16 mouse cellular contexts compared by ENCODE assay signal in the genomic region with DNA sequence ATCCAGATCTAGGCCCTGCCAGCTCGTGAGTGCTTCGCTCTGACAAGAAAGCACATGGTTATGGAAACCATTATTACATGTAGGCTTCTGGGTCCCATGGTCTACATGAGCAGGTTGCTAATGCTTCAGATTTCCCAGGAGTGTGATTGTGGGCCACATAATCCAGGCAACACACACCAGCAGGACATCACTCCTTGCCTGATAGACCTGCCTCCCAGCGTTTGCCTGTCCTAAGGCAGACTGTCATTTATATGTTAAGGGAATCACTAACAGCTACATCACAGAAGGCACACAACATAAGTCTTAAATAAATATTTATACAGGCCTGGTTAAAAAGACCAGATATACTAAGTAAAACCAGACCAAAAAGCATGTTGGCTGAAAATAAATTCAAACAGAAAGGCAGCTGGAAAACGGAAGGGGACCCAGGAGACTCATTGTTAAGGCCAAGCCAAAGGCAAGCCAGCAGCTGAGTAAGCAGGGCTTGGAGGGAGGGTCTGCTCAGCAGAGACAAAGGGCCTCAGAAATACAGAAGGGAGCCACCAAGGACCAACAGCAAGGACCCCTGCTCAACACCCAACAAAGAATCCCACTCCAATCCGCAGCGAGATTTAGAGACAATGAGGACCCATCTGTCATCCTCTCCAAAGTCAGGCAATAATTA.
DNase-seq lines count a peak whose midpoint lies in the region; ATAC-seq lines count a peak whose summit lies in the region.
"Had no signal": no experiment of that assay in that cellular context is flagged by ENCODE, and none has a peak within 500 bp of the region (broad histone marks: within the 10 kb centered on the region; RNA-seq: fewer than 3 reads in every experiment).

No protein-coding gene starts in this region.

- peak; percentile 36 for DNase-seq in retina, postnatal 1 day
- DNase-seq in retina, embryonic 14.5 days (ENCODE audit: low spot score): no peak
- DNase-seq in hindbrain, embryonic 11.5 days (ENCODE audit: low spot score): peak; percentile 63
- DNase-seq in midbrain, embryonic 10.5 days (ENCODE audit: low spot score): peak; percentile 19
- no peak for DNase-seq in layer of hippocampus, postnatal 25 days (ENCODE audit: extremely low spot score in 1 of 2, low spot score in 1 of 2)
- DNase-seq in spleen, postnatal 14 days (ENCODE audit: low spot score in 2 of 2): no peak
- no peak for DNase-seq in layer of hippocampus, postnatal 10 days (ENCODE audit: low spot score in 2 of 2)
- DNase-seq: B cell, adult 2 months; cerebellum, adult 9-10 months; gastrocnemius, postnatal 10 days; liver; lung, postnatal 14 days had no signal

- H3K4me3 ChIP-seq in hindbrain, embryonic 11.5 days (ENCODE audit: low read depth, low read length): no peak overlapping the region
- no peak overlapping the region for H3K4me3 ChIP-seq in midbrain, embryonic 10.5 days
- H3K4me3 ChIP-seq in neural tube, embryonic 14.5 days (ENCODE audit: low read depth, low read length): no peak overlapping the region
- H3K4me3 ChIP-seq: heart, embryonic 15.5 days; stomach, embryonic 15.5 days had no signal

- H3K9ac ChIP-seq in hindbrain, embryonic 11.5 days (ENCODE audit: low read depth, low read length): no peak overlapping the region
- no peak overlapping the region for H3K9ac ChIP-seq in neural tube, embryonic 14.5 days (replicated peaks; ENCODE audit: low read depth, low read length)
- H3K9ac ChIP-seq: heart, embryonic 15.5 days; stomach, embryonic 15.5 days had no signal

- no peaks in the 10 kb centered on the region for H3K9me3 ChIP-seq in hindbrain, embryonic 11.5 days (ENCODE audit: control insufficient read depth, low read length)
- H3K9me3 ChIP-seq in midbrain, embryonic 10.5 days (replicated peaks): no peaks in the 10 kb centered on the region; the same call in 1 of the 2 replicates
- no peaks in the 10 kb centered on the region for H3K9me3 ChIP-seq in neural tube, embryonic 14.5 days (ENCODE audit: control insufficient read depth, low read length)
- H3K9me3 ChIP-seq: heart, embryonic 15.5 days; stomach, embryonic 15.5 days had no signal

- no peaks in the 10 kb centered on the region for H3K4me1 ChIP-seq in hindbrain, embryonic 11.5 days (replicated peaks; ENCODE audit: control insufficient read depth, insufficient read depth, low read length)
- H3K4me1 ChIP-seq in midbrain, embryonic 10.5 days: 0 out of 2 replicates have a peak, but pooled peaks cover 4% of the 10 kb centered on the region
- 0 out of 2 replicates have a peak, but pooled peaks cover 8% of the 10 kb centered on the region for H3K4me1 ChIP-seq in neural tube, embryonic 14.5 days (ENCODE audit: control insufficient read depth, insufficient read depth, low read length)
- H3K4me1 ChIP-seq: heart, embryonic 15.5 days; stomach, embryonic 15.5 days had no signal

- 44% methylated on average over 6 of the region's 6 CpGs for WGBS in hindbrain, embryonic 11.5 days
- 68% methylated on average over 6 of the region's 6 CpGs for WGBS in midbrain, embryonic 10.5 days
- WGBS in neural tube, embryonic 14.5 days: 15% methylated on average over 6 of the region's 6 CpGs

- no peak overlapping the region for H3K4me2 ChIP-seq in hindbrain, embryonic 11.5 days (replicated peaks; ENCODE audit: low read depth, low read length)
- H3K4me2 ChIP-seq in neural tube, embryonic 14.5 days (ENCODE audit: low read depth, low read length): no peak overlapping the region
- H3K4me2 ChIP-seq: heart, embryonic 15.5 days; stomach, embryonic 15.5 days had no signal

- ATAC-seq in hindbrain, embryonic 11.5 days (ENCODE audit: low FRiP score): peak; percentile 95
- ATAC-seq in neural tube, embryonic 14.5 days (ENCODE audit: low read depth): peak; percentile 92

- no peaks in the 10 kb centered on the region for H3K27me3 ChIP-seq in hindbrain, embryonic 11.5 days (ENCODE audit: control insufficient read depth, insufficient read depth, low read length)
- no peaks in the 10 kb centered on the region for H3K27me3 ChIP-seq in midbrain, embryonic 10.5 days (ENCODE audit: low read depth, poor library complexity, severe bottlenecking)
- H3K27me3 ChIP-seq in neural tube, embryonic 14.5 days (ENCODE audit: control insufficient read depth, insufficient read depth, low read length): no peaks in the 10 kb centered on the region
- H3K27me3 ChIP-seq: heart, embryonic 15.5 days; stomach, embryonic 15.5 days had no signal

- H3K27ac ChIP-seq in hindbrain, embryonic 11.5 days (ENCODE audit: low read depth, low read length): peak overlapping the region; percentile 73
- H3K27ac ChIP-seq in midbrain, embryonic 10.5 days (replicated peaks): peak overlapping the region; percentile 74
- peak overlapping the region; percentile 83 for H3K27ac ChIP-seq in neural tube, embryonic 14.5 days (ENCODE audit: low read depth, low read length)
- H3K27ac ChIP-seq: heart, embryonic 15.5 days; stomach, embryonic 15.5 days had no signal

- H3K36me3 ChIP-seq in hindbrain, embryonic 11.5 days (ENCODE audit: control insufficient read depth, insufficient read depth, low read length): no peaks in the 10 kb centered on the region
- no peaks in the 10 kb centered on the region for H3K36me3 ChIP-seq in midbrain, embryonic 10.5 days
- no peaks in the 10 kb centered on the region for H3K36me3 ChIP-seq in neural tube, embryonic 14.5 days (ENCODE audit: control insufficient read depth, insufficient read depth, low read length)
- H3K36me3 ChIP-seq: G1E; heart, embryonic 15.5 days; stomach, embryonic 15.5 days had no signal

Comparison
In these comparisons a context has a peak if more than half of its experiments do, and no peak if none do; other contexts are left out.
1. DNase-seq: peak in retina, postnatal 1 day (single experiment), hindbrain, embryonic 11.5 days (single experiment) and midbrain, embryonic 10.5 days (single experiment); none in retina, embryonic 14.5 days (single experiment), layer of hippocampus, postnatal 25 days (0 of 2), spleen, postnatal 14 days (0 of 2) and layer of hippocampus, postnatal 10 days (0 of 2).
2. Peak in every context shown above with its lines, with median percentiles within 50 percentile points of each other: H3K27ac ChIP-seq.